Mouse (Mus musculus): ENCODE data around the gene Uba6. TPM values are rescaled to one million over a fixed set of nuclear protein-coding genes. Genes with fewer than 3 reads are reported as not detected.

Uba6 gene
- polyA plus RNA-seq, 1 experiment: 2.9 TPM

DNA sequence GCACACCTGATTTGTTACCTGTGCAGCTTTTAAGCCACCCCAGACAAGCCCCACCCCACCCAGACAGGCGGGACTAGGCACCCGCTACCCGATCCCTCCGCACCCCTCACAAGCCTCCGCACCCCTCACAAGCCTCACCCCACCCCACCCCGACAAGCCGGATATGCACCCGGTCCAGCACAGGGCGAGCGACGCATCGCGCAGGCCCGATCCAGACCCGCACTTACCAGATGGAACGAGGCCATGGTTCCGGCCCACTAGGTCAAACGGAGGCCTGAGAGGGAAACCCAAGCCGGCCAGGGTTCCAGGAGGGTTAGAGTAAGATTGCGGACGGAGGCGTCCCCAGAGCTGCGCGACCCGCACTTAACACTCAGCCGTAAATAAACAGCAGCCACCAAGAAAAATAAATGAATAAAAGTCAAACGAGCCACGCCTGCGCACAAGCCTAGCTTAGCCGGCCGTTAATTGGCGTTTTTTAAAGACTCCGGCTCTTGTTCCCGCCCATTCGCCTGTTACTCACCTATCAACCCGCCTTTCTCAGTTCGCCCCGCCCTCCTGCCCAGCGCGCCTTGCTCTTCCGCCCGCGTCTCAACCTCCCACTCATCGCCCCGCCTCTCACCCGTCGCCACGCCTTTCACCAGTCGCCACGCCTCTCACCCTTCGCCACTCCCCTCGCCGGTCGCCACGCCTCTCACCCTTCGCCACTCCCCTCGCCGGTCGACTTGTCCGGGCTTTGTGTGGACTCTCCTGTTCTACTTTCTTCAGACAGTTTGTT lies 107.3 kb downstream of the Uba6 start, which contains the start of gene Cenpc1:
Cenpc1 (minus strand) TSS at position 483 of the 775 bp plus-strand sequence.
- Histone ChIP-seq H3K36me3 (ENCODE audit: control insufficient read depth, insufficient read depth) (no peaks in the 10 kb centered on the region), H3K27me3 (ENCODE audit: control insufficient read depth, insufficient read depth, insufficient read length) (no peaks in the 10 kb centered on the region), H3ac (ENCODE audit: control insufficient read depth, insufficient read length, low read depth) (peak within 1 kb of the TSS; percentile 59), H3K79me2 (ENCODE audit: control insufficient read depth, insufficient read depth) (peaks cover 45% of the 10 kb centered on the region), H3K4me3 (ENCODE audit: insufficient read depth, poor library complexity, severe bottlenecking) (peak within 1 kb of the TSS; percentile 55), H3K79me3 (ENCODE audit: low read depth) (peaks cover 37% of the 10 kb centered on the region)
- TF ChIP-seq CEBPB (IDR thresholded peaks at IDR 0.05; ENCODE audit: low read depth) (no peak), MAX (IDR thresholded peaks at IDR 0.05) (peak; percentile 22)

DNA sequence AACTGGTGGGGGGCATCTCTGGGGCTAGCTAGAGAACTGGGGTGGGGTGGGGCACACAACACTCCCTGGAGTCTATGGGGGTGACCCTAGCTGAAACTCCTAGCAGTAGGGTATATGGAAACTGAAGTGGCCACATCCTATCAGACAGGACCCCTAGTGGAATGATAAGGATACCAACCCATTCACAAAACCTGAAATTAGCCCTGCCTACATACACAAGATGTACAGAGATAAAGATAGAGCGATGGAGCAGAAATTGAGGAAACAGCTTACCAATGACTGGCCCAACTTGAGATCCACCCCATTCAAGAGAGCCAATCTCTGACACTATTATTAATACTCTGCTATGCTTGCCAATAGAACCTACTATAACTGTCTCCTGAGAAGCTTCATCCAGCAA lies 109.1 kb downstream of the Uba6 start:
- H3K27me3 ChIP-seq (ENCODE audit: control insufficient read depth, insufficient read depth, insufficient read length): no peaks in the 10 kb centered on the region
- H3K36me3 ChIP-seq (ENCODE audit: control insufficient read depth, insufficient read depth): peaks cover under 1% of the 10 kb centered on the region
- no peak overlapping the region for H3ac ChIP-seq (ENCODE audit: control insufficient read depth, insufficient read length, low read depth)
- no peak overlapping the region for H3K4me3 ChIP-seq (ENCODE audit: insufficient read depth, poor library complexity, severe bottlenecking)
- peaks cover 55% of the 10 kb centered on the region for H3K79me2 ChIP-seq (ENCODE audit: control insufficient read depth, insufficient read depth)
- no peak for TF ChIP-seq FOSL1 (IDR thresholded peaks at IDR 0.05; ENCODE audit: insufficient read depth, low read length, poor library complexity, severe bottlenecking)
- TF ChIP-seq CTCF (IDR thresholded peaks at IDR 0.05; ENCODE audit: control insufficient read depth, insufficient read depth, insufficient read length): no peak
- TF ChIP-seq MYOG (IDR thresholded peaks at IDR 0.05; ENCODE audit: control insufficient read depth, extremely low read depth, insufficient read length): no peak
- no peak for TF ChIP-seq MYOD1 (IDR thresholded peaks at IDR 0.05; ENCODE audit: control insufficient read depth, insufficient read length, low read depth)
- no peak for TF ChIP-seq CEBPB (IDR thresholded peaks at IDR 0.05; ENCODE audit: low read depth)
- TF ChIP-seq USF1 (IDR thresholded peaks at IDR 0.05; ENCODE audit: low read depth): no peak
- TF ChIP-seq MAX (IDR thresholded peaks at IDR 0.05): no peak
- peaks cover 42% of the 10 kb centered on the region for H3K79me3 ChIP-seq (ENCODE audit: low read depth)

Other genes starting within 250 kb of the Uba6 start
- gene Cenpc1, start 107.2 kb downstream of the Uba6 start, polyA plus RNA-seq (2012; fragmentation: generic; extraction: Trizol): 5.1 TPM
- gene Stap1, start 101.1 kb downstream of the Uba6 start, polyA plus RNA-seq (2012; fragmentation: generic; extraction: Trizol): 0.01 TPM
- not detected for gene Gnrhr, start 25.1 kb upstream of the Uba6 start, polyA plus RNA-seq (2012; fragmentation: generic; extraction: Trizol)
- not detected for gene Tmprss11c, start 116.5 kb upstream of the Uba6 start, polyA plus RNA-seq (2012; fragmentation: generic; extraction: Trizol)
- not detected for gene Tmprss11d, start 200.6 kb upstream of the Uba6 start, polyA plus RNA-seq (2012; fragmentation: generic; extraction: Trizol)